Mouse (Mus musculus) small intestine, adult 2 months (tissue): ENCODE measurements around the gene Phyhd1. TPM values are rescaled to one million over a fixed set of nuclear protein-coding genes. Genes with fewer than 3 reads are reported as not detected.

ENCODE experiments used
- H3K27ac ChIP-seq: fragments of 200-500 bp; 2 replicates; pipeline ENCODE4 v1.5.1; 2012; ENCODE audit warnings: low read depth, low read length, control low read depth, inconsistent platforms; ENCODE audit not compliant: insufficient read depth
- H3K27me3 ChIP-seq: fragments of 200-500 bp; 2 replicates; pipeline ENCODE4 v1.6.1; 2012; ENCODE audit warnings: mild to moderate bottlenecking, moderate library complexity, low read length, inconsistent platforms; ENCODE audit not compliant: control insufficient read depth, insufficient read depth
- H3K36me3 ChIP-seq: fragments of 200-500 bp; 2 replicates; pipeline ENCODE4 v1.6.1; 2012; ENCODE audit warnings: mild to moderate bottlenecking, low read length, control low read depth, inconsistent platforms; ENCODE audit not compliant: control insufficient read depth, insufficient read depth
- H3K4me1 ChIP-seq: fragments of 200-500 bp; 2 replicates; pipeline ENCODE4 v1.6.1; 2012; ENCODE audit warnings: low read length, inconsistent platforms, mixed read lengths; ENCODE audit not compliant: control insufficient read depth, insufficient read depth, insufficient read length
- H3K4me3 ChIP-seq: fragments of 200-500 bp; 2 replicates; pipeline ENCODE4 v1.5.1; 2012; ENCODE audit warnings: low read depth, mild to moderate bottlenecking, control low read depth, inconsistent platforms, low read length, moderate library complexity
- CTCF ChIP-seq: fragments of 200-500 bp; IDR thresholded peaks from 2 replicates; pipeline ENCODE4 v1.5.1; 2012; ENCODE audit warnings: low read depth, mild to moderate bottlenecking, control low read depth, inconsistent platforms, low read length, moderate library complexity, mixed read lengths; ENCODE audit not compliant: insufficient replicate concordance, insufficient read length; ENCODE audit errors: extremely low read depth
- POLR2A ChIP-seq: fragments of 200-500 bp; IDR thresholded peaks from 2 replicates; pipeline ENCODE4 v1.6.1; 2012; ENCODE audit warnings: low read depth, mild to moderate bottlenecking, control low read depth, inconsistent platforms, low read length, moderate library complexity
- WGBS: fragments of 180-500 bp; shearing (Covaris S2); methylation state at CpG from one replicate; pipeline ENCODE4 v1.1.7; 2018; 5-methylcytosine and 5-hydroxymethylcytosine counted together
- polyA plus RNA-seq: library from polyadenylated mRNA; depleted of rRNA; stranded (reverse); fragments of >200 nt; gene quantifications from 2 replicates; pipeline ENCODE4 v1.2.3, GENCODE M21; 2012

The Phyhd1 gene
- polyA plus RNA-seq, 1 experiment = 2.4 TPM

- WGBS = 92% methylated on average over 3 of the region's 3 CpGs
- peaks cover 42% of the 10 kb centered on the region for H3K4me1 ChIP-seq
- no peak overlapping the region for H3K4me3 ChIP-seq
- H3K36me3 ChIP-seq = peaks cover 10% of the 10 kb centered on the region
- H3K27ac ChIP-seq = no peak overlapping the region
- TF ChIP-seq POLR2A (no peak), CTCF (0 out of 2 replicates have a peak, but pooled peaks have one; percentile 13)
- no peaks in the 10 kb centered on the region for H3K27me3 ChIP-seq
Observed at GRCm38 (mm10) chr2:30249182-30249581, 16.8 kb upstream of the Phyhd1 start.

- peaks cover 34% of the 10 kb centered on the region for H3K4me1 ChIP-seq
- 64% methylated on average over 10 of the region's 10 CpGs for WGBS
- peaks cover 15% of the 10 kb centered on the region for H3K36me3 ChIP-seq
Observed at GRCm38 (mm10) chr2:30250166-30251128, 15.6 kb upstream of the Phyhd1 start.

GRCm38 (mm10) chr2:30251417-30252104 lies 14.4 kb upstream of the Phyhd1 start:
- 39% methylated on average over 5 of the region's 5 CpGs for WGBS
- no peak for TF ChIP-seq POLR2A
- no peak for TF ChIP-seq CTCF
- H3K4me3 ChIP-seq = no peak overlapping the region
- no peaks in the 10 kb centered on the region for H3K27me3 ChIP-seq
- peak overlapping the region; percentile 67 for H3K27ac ChIP-seq
- peaks cover 25% of the 10 kb centered on the region for H3K36me3 ChIP-seq
- peaks cover 29% of the 10 kb centered on the region for H3K4me1 ChIP-seq

More at GRCm38 (mm10) chr2:30250166-30251128, 15.6 kb upstream of the Phyhd1 start:
- no peaks in the 10 kb centered on the region for H3K27me3 ChIP-seq
- TF ChIP-seq POLR2A (no peak), CTCF (no peak)
- no peak overlapping the region for H3K4me3 ChIP-seq
- 0 out of 2 replicates have a peak overlapping the region, but pooled peaks have one; percentile 21 for H3K27ac ChIP-seq

- TF ChIP-seq CTCF = no peak
- no peak for TF ChIP-seq POLR2A
- 87% methylated on average over 3 of the region's 3 CpGs for WGBS
- H3K4me1 ChIP-seq = peaks cover 28% of the 10 kb centered on the region
- no peak overlapping the region for H3K4me3 ChIP-seq
- H3K36me3 ChIP-seq = peaks cover 34% of the 10 kb centered on the region
- no peaks in the 10 kb centered on the region for H3K27me3 ChIP-seq
- peak overlapping the region; percentile 50; the same call in 1 of the 2 replicates for H3K27ac ChIP-seq
Observed at GRCm38 (mm10) chr2:30252521-30252920, 13.5 kb upstream of the Phyhd1 start.

- TF ChIP-seq CTCF = no peak
- no peak for TF ChIP-seq POLR2A
- Histone ChIP-seq H3K36me3 (peaks cover 42% of the 10 kb centered on the region), H3K4me3 (no peak overlapping the region), H3K4me1 (peaks cover 36% of the 10 kb centered on the region), H3K27me3 (no peaks in the 10 kb centered on the region), H3K27ac (no peak overlapping the region)
- 75% methylated on average over 5 of the region's 5 CpGs for WGBS
Observed at GRCm38 (mm10) chr2:30253809-30254208, 12.2 kb upstream of the Phyhd1 start.

GRCm38 (mm10) chr2:30255631-30256395 lies 10.2 kb upstream of the Phyhd1 start:
- H3K36me3 ChIP-seq = peaks cover 43% of the 10 kb centered on the region
- TF ChIP-seq CTCF (no peak), POLR2A (no peak)
- H3K27ac ChIP-seq = no peak overlapping the region
- H3K4me1 ChIP-seq = peaks cover 29% of the 10 kb centered on the region
- H3K27me3 ChIP-seq = no peaks in the 10 kb centered on the region
- no peak overlapping the region for H3K4me3 ChIP-seq
- 96% methylated on average over 42 of the region's 42 CpGs for WGBS
